Mouse (Mus musculus) olfactory bulb, adult 2 months (tissue): ENCODE results near the gene Pemt.

ENCODE experiments used
- CTCF ChIP-seq: fragments of 200-500 bp; IDR thresholded peaks from 2 replicates; pipeline ENCODE4 v1.5.1; 2012; ENCODE audit warnings: low read depth, mild to moderate bottlenecking, low read length, moderate library complexity; ENCODE audit not compliant: insufficient read depth
- POLR2A ChIP-seq: fragments of 200-500 bp; IDR thresholded peaks from 2 replicates; pipeline ENCODE4 v1.6.1; 2012; ENCODE audit warnings: mild to moderate bottlenecking, low read depth, low read length, moderate library complexity; ENCODE audit not compliant: insufficient read depth

- TF ChIP-seq CTCF (no peak), POLR2A (no peak)
Measured at GRCm38 (mm10) chr11:59932560-59933337, 113.5 kb downstream of the Pemt start.
